Mouse (Mus musculus): ENCODE measurements at regions not wholly inside any gene's neighbourhood (a gene's known extent, or its start where the extent isn't known, plus 50 kb on each side); places are given as distances from the start of the nearest gene placed in this dataset.
A peak's percentile ranks its signal among the peaks of the same experiment; 100 is the strongest.

DNA sequence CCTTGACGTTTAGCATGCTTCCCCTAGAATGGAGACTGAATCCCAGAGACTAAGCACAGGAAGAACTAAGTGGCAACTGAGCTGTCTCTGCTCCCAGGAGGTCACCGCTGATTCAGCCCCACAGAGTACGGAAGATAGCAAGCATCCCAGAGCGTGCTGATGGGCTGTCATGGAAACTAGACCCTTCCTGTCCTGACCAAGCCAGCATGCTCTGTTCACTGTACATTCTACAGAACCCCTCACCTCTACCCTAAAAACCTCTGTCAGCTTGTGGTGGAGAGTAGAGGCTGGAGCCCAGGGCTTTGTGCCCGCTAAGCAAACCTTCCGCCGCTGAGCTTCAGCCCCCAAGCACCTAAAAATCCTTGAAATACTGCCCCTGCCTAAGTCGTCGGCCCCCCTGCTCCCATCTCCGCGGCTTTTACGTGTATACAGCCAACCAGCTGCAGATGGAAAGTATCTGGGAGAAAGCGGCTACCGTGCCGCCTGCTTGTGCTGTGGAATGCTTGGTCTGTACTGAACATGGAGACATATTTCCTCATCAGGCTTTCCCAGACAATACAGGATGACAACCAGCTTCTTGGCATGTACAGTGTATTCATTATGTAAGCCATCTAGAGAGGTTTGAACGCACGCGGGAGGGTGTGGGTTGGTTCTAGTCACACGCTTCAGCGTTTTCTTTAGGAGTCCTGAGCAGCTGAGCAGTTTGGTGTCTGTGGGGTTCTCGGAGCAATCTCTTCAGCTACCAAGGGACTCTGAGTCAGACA lies 237.1 kb downstream of the Tshz3 start:
- intact Hi-C loops (cut with DNase I): loop anchor here (5.0 kb wide), 1 partner anchor 538 kb away; no protein-coding TSS in a partner anchor
- DNase-seq: no peak

- DNase-seq: no peak
- intact Hi-C loops (cut with DNase I): no loop called here
These were observed 242.7 kb downstream of the Tshz3 start for GRCm38 (mm10) chr7:36940611-36941010.

DNA sequence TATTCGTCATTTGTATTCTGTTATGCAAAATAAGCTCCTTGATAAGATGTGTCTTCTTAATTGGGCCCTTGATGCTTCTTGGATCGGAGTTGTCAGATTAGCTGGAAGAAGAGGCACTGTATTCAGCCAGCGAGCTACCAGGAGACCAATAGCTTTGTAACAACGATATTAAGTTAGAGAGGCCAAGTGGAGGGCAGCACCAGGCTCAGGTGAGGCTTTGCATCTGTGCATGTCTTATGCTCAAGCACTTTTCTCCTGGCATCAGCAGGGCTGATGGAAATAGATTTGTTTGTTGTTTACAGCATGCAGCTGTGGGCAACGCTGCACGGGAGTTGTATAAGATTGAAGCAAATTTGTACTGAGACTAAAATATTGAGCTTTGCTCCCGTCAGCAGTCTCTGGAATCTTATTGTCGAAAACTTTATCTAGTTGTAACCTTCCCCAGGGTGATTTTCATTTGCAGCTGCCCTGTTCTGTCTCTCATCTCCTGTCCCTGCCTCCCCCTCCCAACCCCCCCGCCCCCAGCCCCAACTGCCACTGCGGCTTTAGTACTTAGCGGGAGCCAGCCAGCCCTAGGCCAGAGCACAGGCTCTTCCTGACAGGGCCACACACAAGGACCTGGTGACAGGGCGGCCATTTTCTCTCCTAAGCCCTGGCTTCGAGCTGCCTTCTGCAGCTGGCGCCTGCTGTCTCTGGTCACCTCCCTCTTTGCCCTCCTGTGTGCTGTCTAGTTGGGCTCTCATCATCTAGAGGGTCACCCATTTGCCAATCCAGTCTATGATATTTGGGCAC lies 247.3 kb downstream of the Tshz3 start:
- intact Hi-C loops (cut with DNase I): no loop called here
- DNase-seq: no peak

DNA sequence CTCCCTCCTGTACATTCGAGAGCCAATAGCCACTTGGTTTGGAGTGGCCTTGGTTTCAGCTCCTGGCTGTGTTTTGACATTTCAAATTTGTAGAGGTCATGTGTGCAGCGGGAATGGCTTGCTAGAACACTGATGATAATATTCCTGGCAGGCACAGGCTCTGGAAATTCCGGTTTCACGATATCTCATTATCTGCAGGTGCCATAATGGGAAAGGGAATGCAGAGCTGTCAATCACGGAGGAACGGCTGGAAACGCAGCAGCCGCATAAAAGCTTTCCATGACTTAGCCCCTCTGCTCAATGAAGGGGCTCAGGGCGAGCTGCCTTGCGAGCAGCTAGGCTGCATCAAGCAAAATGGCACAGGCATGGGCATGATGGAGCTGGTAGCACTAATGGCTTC lies 251.6 kb downstream of the Tshz3 start:
- intact Hi-C loops (cut with DNase I): no loop called here
- peak in 1 of 2 experiments; percentile 28 for DNase-seq

GRCm38 (mm10) chr7:36955376-36955775 lies 257.5 kb downstream of the Tshz3 start:
- intact Hi-C loops (cut with DNase I): no loop called here
- no peak for DNase-seq

- DNase-seq: peak; percentile 74 to 79
- intact Hi-C loops (cut with DNase I): no loop called here
These were observed 260.3 kb downstream of the Tshz3 start for GRCm38 (mm10) chr7:36958255-36958654.

- intact Hi-C loops (cut with DNase I): loop anchor here (10.0 kb wide), 1 partner anchor 373 kb away; no protein-coding TSS in a partner anchor
- DNase-seq: no peak
These were observed 273.9 kb downstream of the Tshz3 start for GRCm38 (mm10) chr7:36971772-36972171.

DNA sequence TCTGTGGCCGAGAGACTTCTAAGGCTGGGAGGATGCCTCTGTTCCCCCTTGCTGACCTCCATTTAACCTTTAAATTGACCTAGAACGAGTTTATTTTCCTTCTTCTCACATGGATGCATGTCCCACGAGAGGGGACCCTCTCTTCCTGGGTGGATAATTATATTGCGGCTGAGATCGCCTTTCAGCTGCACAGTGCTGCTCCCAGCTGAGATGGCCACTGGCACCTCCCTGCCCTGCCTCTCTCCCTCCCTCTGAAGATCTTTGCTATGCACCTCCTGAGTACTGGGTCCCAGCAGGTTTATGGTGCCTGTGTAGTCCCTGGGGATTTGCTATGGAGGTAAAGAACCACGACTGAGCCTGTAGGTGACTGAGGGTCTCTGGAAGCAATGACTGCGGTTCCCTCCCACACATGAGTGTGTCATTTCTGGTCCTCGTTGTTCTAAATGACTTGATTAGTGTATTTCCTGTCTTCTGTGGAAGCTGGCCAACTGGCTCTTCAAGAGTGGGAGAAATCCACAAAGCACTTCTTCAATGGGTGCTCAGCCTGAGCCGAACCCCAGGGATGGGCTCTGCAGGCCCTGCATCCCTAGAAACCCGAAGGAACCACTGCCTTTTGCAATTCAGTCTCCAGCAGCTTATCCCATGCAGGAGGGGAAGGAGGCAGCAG lies 275.9 kb downstream of the Tshz3 start:
- intact Hi-C loops (cut with DNase I): loop anchor here (2.0 to 10.0 kb wide), 2 partner anchors 371 to 1071 kb away; no protein-coding TSS in a partner anchor
- DNase-seq: peak in 1 of 2 experiments; percentile 30

- intact Hi-C loops (cut with DNase I): loop anchor here (2.0 to 10.0 kb wide), 2 partner anchors 370 to 1072 kb away; no protein-coding TSS in a partner anchor
- peak in 1 of 2 experiments; percentile 49 for DNase-seq
These were observed 276.7 kb downstream of the Tshz3 start for GRCm38 (mm10) chr7:36974573-36974972.

DNA sequence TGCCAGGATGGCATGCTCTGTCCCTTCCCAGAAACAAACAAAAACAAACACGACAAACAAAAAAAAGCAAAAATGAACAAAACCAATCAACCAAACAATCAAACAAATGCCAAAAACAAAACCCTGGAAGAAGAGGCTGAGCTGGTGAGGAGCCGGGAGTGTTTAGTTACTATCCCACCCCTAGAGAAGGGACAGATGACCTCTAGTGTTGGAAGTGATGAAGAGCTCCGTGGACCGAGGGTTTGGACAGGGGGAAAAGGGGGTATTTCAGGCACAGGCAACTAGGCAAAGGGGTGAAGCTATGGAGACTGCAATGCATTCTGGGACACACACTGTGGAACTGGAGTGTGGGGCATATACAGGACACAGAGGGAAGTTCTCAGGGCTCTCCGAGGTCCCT lies 277.6 kb downstream of the Tshz3 start:
- DNase-seq: peak; percentile 24 to 51
- intact Hi-C loops (cut with DNase I): loop anchor here (2.0 to 10.0 kb wide), 3 partner anchors 369 to 1073 kb away; no protein-coding TSS in a partner anchor

- intact Hi-C loops (cut with DNase I): loop anchor here (5.0 to 10.0 kb wide), 2 partner anchors 367 to 906 kb away; no protein-coding TSS in a partner anchor
- no peak for DNase-seq
These were observed 279.9 kb downstream of the Tshz3 start for GRCm38 (mm10) chr7:36977819-36978218.

DNA sequence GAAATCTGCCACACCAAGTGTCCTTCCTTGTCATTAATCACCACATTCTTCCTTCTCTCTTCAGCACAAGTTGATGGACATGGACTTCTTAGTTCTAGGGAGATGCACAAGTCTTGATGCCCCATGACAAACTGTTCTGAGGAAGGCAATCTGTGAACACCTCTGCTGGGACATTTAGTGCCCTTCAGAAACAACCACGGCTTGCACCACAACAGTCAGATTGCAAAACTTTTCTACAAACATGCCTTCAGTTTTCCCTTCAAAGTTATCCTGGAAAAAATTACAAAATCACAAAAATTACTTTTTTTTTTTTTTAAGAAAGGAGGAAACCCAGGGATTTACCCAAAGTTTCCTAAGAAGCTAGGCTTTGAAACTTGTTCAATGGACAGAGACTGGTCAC lies 291.5 kb downstream of the Tshz3 start:
- intact Hi-C loops (cut with DNase I): no loop called here
- DNase-seq: no peak

- DNase-seq: peak; percentile 37 to 42
These were observed 306.7 kb downstream of the Tshz3 start for GRCm38 (mm10) chr7:37004601-37005000.

GRCm38 (mm10) chr7:37005701-37006100 lies 307.8 kb downstream of the Tshz3 start:
- intact Hi-C loops (cut with DNase I): no loop called here
- DNase-seq: no peak

More at GRCm38 (mm10) chr7:37004601-37005000, 306.7 kb downstream of the Tshz3 start:
- intact Hi-C loops (cut with DNase I): no loop called here

DNA sequence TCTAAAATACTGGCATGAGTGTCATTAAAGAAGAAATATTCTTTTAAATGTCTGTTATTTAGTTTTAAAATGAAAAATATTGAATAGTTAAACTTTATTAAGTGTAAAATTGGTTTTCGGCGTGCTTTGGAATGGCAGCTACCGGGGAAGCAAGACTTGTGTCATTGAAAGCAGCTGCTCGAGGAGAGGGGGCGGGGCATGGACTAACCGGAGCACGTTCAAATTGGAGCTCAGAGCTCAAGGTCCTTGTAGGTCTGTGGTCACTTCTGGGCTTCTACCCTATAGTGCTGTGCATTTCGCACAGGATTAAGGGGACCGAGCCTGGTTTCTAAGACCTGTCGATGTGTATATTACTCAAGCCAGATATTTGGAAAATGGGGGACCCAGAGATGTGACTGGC lies 309.0 kb downstream of the Tshz3 start:
- intact Hi-C loops (cut with DNase I): no loop called here
- DNase-seq: peak; percentile 18 to 22

- intact Hi-C loops (cut with DNase I): no loop called here
- DNase-seq: peak; percentile 21 to 31
These were observed 313.3 kb downstream of the Tshz3 start for GRCm38 (mm10) chr7:37011180-37011754.

DNA sequence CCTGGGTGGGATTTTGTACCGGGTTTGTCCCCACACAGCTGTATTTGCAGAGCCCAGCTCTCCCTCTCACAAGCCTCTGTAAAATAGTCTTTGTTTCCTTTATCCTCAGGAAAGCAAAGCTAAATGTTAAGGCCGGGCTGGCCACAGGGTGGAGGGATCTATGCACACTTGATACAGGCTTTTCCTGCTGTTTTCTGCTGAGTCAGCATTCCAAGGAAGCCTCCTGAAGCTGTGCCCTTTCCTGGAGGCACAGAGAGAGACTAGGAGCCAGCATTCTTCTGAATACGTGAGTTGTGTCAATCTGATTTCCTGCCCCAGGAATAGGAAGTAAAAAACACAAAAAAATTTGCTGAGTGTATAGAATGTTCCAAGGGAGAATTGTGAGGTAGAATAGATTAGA lies 322.2 kb downstream of the Tshz3 start:
- no peak for DNase-seq
- intact Hi-C loops (cut with DNase I): no loop called here

GRCm38 (mm10) chr7:37024501-37025025 lies 326.6 kb downstream of the Tshz3 start:
- no peak for DNase-seq
- intact Hi-C loops (cut with DNase I): no loop called here

GRCm38 (mm10) chr7:37064582-37065458 lies 366.9 kb downstream of the Tshz3 start:
- DNase-seq: peak; percentile 31 to 49

More at GRCm38 (mm10) chr7:37064582-37065458, 366.9 kb downstream of the Tshz3 start:
- intact Hi-C loops (cut with DNase I): no loop called here
